Mouse (Mus musculus): ENCODE results near the gene Cpa3. TPM values are rescaled to one million over a fixed set of nuclear protein-coding genes. Genes with fewer than 3 reads are reported as not detected.

Cpa3 gene
- total RNA-seq (2021): not detected
- long read RNA-seq, experiment 1: 0 reads
- long read RNA-seq, experiment 2: 0 reads

DNA sequence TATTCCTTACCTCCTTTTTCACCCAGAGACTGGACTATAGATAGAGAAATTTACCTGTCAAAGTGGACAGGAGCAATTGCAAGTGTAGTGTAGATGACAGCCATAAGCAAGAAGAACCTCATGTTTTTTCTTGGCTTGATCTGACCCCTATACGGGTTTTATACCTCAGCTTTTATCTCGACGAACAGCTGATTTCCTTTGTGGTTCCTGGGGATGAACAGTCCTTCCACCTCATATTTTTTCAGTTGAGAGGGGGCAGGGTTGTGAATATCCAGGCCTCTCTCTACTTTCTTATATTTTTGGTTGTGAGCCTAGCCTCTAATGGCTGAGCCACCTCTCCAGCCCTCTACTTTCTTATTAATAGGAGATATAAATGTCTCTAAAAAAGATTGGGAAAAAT is at the start of gene Cpa3:
Cpa3 (minus strand) TSS at position 132 of the 400 bp plus-strand sequence.
- no peak for DNase-seq (ENCODE audit: low spot score in 2 of 2)

GRCm38 (mm10) chr3:20291370-20291769 is 49.4 kb upstream of the Cpa3 start:
- no peak for DNase-seq (ENCODE audit: low spot score in 2 of 2)

GRCm38 (mm10) chr3:20288761-20289160 is 46.8 kb upstream of the Cpa3 start:
- DNase-seq (ENCODE audit: low spot score in 2 of 2): no peak

GRCm38 (mm10) chr3:20281796-20282195 is 39.8 kb upstream of the Cpa3 start:
- no peak for DNase-seq (ENCODE audit: low spot score in 2 of 2)

- DNase-seq (ENCODE audit: low spot score in 2 of 2): no peak
Measured at GRCm38 (mm10) chr3:20275633-20276032, 33.7 kb upstream of the Cpa3 start, which contains the start of gene Cpb1. Cpb1 (minus strand) TSS chr3:20275733.

- no peak for DNase-seq (ENCODE audit: low spot score in 2 of 2)
Measured at GRCm38 (mm10) chr3:20254566-20255479, 12.8 kb upstream of the Cpa3 start.

DNA sequence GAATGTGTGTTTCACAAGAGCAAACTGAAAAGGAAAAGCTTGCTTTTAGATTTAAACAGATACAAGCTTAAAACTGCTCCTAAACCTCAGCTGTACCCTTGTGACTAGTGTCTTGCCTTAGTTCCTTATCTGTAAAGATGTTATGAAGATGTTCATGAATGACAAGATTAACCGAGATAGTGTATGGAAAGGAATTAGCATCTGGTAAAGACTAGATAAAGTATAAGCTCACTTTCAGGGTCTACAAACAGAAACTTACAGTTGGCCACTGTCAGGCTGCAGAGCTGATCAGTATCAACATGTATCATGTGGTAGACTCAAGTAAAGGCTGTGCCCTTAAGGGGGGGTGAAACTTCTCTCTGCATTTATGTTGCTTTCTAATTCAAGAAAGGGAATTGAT is 1.9 kb upstream of the Cpa3 start:
- DNase-seq (ENCODE audit: low spot score in 2 of 2): no peak

DNA sequence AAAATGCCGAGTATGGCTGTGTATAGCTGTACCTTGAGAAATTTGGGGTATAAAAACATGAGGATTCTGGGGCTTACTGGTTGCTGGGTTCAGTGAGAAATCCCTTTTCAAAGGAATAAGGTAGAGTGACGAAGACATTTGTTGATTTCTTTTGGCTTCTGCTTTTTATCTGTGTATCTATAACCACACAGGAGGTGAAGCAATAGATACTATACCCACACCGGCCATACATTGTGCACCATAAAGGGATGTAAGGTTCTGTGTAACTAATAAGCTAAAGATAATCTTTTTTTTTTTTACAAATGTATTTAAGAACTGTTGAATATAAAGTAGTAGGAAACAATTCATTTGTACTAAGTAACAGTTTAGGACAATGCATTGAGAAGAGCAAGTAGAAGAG is 2.2 kb downstream of the Cpa3 start:
- DNase-seq (ENCODE audit: low spot score in 2 of 2): no peak

DNA sequence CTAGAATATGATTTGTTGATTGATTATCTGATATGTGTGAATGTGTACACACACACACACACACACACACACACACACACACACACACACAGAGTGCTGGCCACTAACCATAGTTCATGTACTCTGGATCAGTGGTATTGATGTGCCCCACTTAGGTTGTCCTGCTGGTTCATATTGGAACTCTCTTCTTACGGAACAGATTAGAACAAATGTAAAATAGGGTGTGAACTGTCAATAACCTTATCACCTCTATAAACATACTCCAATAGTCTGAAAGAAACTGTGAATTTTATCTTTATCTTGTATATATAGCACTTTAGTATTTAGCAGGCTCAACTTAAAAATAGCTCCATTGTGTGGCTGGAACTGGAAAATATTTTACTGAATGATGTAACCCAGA is 5.0 kb downstream of the Cpa3 start:
- no peak for DNase-seq (ENCODE audit: low spot score in 2 of 2)

DNA sequence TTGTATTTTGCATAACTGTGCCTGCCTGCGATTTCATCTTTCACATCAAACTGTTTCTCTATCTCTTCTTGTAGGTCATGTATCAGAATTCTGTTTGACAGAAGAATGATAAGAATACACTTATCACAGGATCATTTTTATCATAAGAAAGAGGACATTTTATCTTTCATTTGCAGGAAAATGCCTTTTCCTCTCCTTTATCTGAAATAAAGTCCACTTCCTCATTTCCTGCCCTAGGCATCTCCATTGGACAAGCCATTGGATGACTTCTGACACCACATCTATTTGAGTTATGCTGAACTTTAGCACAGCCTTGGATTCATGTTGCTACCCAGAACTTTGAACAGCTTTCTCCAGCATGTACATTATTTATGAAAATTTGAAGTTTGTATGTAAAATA is 13.0 kb downstream of the Cpa3 start:
- DNase-seq (ENCODE audit: low spot score in 2 of 2): no peak

DNA sequence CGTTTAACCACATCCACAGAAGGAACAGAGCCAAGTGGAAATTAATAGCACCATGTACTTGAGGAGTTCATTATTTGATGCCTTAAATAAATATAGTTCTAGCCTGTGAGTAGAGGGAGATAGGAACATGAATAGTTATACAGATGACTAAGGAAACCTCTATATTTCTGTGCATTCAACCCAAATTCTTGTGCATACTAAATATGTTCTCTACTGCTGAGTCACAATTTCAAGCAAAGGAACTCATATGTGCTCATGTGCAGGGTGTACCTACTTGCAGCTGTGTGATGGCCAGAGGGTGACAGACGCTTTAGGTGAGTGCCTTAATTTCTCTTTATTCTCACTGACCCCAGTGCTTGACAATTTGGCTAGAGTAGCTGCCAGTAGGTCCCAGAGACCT is 16.6 kb downstream of the Cpa3 start:
- DNase-seq (ENCODE audit: low spot score in 2 of 2): no peak

GRCm38 (mm10) chr3:20222926-20223698 is 18.9 kb downstream of the Cpa3 start:
- DNase-seq (ENCODE audit: low spot score in 2 of 2): no peak

DNA sequence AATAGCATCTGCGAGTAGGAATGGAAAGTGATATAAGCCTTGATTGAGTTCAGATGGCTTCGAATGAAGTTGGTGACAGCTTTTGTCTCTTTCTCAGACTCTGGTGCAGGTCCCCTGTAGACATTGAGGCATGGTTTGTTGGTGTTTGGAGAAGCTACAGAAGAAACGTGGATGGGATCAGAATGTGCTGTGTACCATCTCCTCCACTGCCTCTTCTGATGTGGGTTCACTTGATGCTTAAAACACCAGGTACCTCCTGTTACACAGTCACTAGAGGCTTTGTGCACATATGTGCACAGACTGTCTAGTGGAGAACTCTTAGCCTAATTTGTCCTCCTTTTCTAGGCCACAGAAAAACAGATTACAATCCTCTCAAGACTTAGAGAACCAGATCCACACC is 19.8 kb downstream of the Cpa3 start:
- no peak for DNase-seq (ENCODE audit: low spot score in 2 of 2)

GRCm38 (mm10) chr3:20198869-20199268 is 43.1 kb downstream of the Cpa3 start:
- DNase-seq (ENCODE audit: low spot score in 2 of 2): peak; percentile 48 to 63

- DNase-seq (ENCODE audit: low spot score in 2 of 2): no peak
Measured at GRCm38 (mm10) chr3:20197878-20198277, 44.1 kb downstream of the Cpa3 start.

DNA sequence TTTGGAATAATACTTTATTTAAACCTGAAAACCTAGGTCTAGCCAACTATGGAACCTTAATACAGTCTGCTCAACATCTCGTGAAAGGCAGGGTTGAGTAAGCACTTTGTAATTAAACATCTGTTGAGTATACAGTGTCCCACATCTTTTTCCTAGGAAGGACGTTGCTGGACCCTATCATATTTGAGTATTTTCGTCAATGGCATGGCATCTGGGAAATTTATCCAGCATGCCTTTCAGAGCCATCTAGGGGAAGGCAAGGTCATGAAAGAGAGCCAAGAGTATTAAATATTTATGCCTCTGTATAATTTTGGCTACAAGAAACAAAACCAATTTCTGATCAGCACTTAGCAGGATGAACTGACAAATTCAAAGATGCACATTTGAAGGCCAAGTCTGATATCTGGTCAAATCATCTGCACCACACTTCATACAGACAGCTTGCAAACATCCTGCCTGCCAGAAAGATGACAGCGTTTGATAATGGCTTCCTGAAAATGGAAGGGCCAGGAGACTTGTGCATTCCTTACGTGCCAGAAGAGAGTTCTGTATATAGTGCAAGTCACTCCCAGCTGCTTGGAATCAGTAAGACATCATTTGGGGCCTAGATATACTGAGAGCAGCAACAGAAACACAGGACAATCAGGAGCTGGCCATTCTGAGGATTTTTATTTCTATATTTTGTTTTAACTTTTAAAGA is 52.9 kb downstream of the Cpa3 start:
- DNase-seq (ENCODE audit: low spot score in 2 of 2): no peak

DNA sequence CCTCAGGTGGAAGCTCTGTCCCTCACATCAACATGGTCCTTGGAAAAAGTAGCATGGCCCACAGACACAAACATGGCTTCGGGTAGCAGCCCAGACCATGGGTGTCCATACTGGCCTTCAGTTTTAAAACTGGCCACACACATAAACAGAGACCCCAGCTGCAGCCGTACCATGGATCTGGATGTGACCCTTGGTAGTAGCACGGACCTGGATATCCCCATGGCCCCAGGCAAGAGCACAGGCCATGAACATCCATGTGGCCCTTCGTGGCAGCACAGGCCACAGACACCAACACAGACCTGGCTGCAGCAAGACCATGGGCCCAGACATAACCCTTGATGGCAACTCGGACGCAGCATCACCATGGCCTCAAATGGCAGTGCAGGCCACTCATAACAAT is 69.6 kb downstream of the Cpa3 start:
- DNase-seq (ENCODE audit: low spot score in 2 of 2): no peak

- no peak for DNase-seq (ENCODE audit: low spot score in 2 of 2)
Measured at GRCm38 (mm10) chr3:20167487-20167886, 74.5 kb downstream of the Cpa3 start.

Data from left cerebral cortex, adult 18-20 months (tissue).